ENCODE assay signal across 8 mouse cellular contexts in genomic region chr11:111532457-111532856, GRCm38 (mm10).
DNase-seq lines count a peak whose midpoint lies in the region; ATAC-seq and TF ChIP-seq lines count a peak whose summit lies in the region.

No protein-coding gene starts in this region.

- H3K36me3 ChIP-seq in intestine, postnatal 0 days (ENCODE audit: control insufficient read depth, insufficient read depth), result no peaks in the 10 kb centered on the region
- no peaks in the 10 kb centered on the region for H3K36me3 ChIP-seq in intestine, embryonic 16.5 days (ENCODE audit: control insufficient read depth, insufficient read depth, low read length)
- no peaks in the 10 kb centered on the region for H3K36me3 ChIP-seq in thymus, adult 2 months (ENCODE audit: control insufficient read depth, insufficient read depth, low read length)
- H3K36me3 ChIP-seq in embryonic facial prominence, embryonic 14.5 days (ENCODE audit: control insufficient read depth, insufficient read depth, low read length), result no peaks in the 10 kb centered on the region

- H3K4me2 ChIP-seq in intestine, postnatal 0 days (replicated peaks; ENCODE audit: low read depth), result no peak overlapping the region
- no peak overlapping the region for H3K4me2 ChIP-seq in intestine, embryonic 16.5 days (ENCODE audit: low read depth, low read length)
- no peak overlapping the region for H3K4me2 ChIP-seq in embryonic facial prominence, embryonic 14.5 days (ENCODE audit: low read depth, low read length)

- no peak for ATAC-seq in intestine, postnatal 0 days
- no peak for ATAC-seq in intestine, embryonic 16.5 days
- ATAC-seq in embryonic facial prominence, embryonic 14.5 days (ENCODE audit: low read depth), result no peak
- no peak for ATAC-seq in monocyte, adult 5-6 weeks (replicated peaks; ENCODE audit: insufficient number of reproducible peaks, low FRiP score, low TSS enrichment, poor library complexity, severe bottlenecking)

- H3K9ac ChIP-seq in intestine, postnatal 0 days (ENCODE audit: low read depth, low read length), result no peak overlapping the region
- H3K9ac ChIP-seq in intestine, embryonic 16.5 days (ENCODE audit: low read depth, low read length), result no peak overlapping the region
- no peak overlapping the region for H3K9ac ChIP-seq in embryonic facial prominence, embryonic 14.5 days (ENCODE audit: low read depth, low read length)

- peak; percentile 78 for TF ChIP-seq CTCF in intestine, postnatal 0 days (IDR thresholded peaks at IDR 0.05; ENCODE audit: low read depth)
- no peak for TF ChIP-seq CTCF in thymus, adult 2 months (IDR thresholded peaks at IDR 0.05; ENCODE audit: borderline replicate concordance, control insufficient read depth, extremely low read depth, insufficient read depth, low read length, poor library complexity)

- DNase-seq in thymus, postnatal 4 days, result peak; percentile 17
- DNase-seq in thymus, adult 2 months, result no peak
- peak; percentile 77 for DNase-seq in embryonic facial prominence, embryonic 14.5 days (ENCODE audit: low spot score)
- DNase-seq in right cerebral cortex, postnatal 14 days, result peak; percentile 34
- no peak for DNase-seq in yolk sac, embryonic 10.5 days (ENCODE audit: low spot score)

- 22% methylated on average over 5 of the region's 5 CpGs for WGBS in intestine, postnatal 0 days
- WGBS in intestine, embryonic 16.5 days, result 25% methylated on average over 5 of the region's 5 CpGs
- 23% methylated on average over 5 of the region's 5 CpGs for WGBS in thymus, adult 2 months
- 26% methylated on average over 5 of the region's 5 CpGs for WGBS in embryonic facial prominence, embryonic 14.5 days

- no peak overlapping the region for H3K27ac ChIP-seq in intestine, postnatal 0 days (ENCODE audit: low read depth, low read length)
- no peak overlapping the region for H3K27ac ChIP-seq in intestine, embryonic 16.5 days (ENCODE audit: low read length)
- H3K27ac ChIP-seq in thymus, adult 2 months (ENCODE audit: control insufficient read depth, insufficient read depth, low read length), result no peak overlapping the region
- H3K27ac ChIP-seq in embryonic facial prominence, embryonic 14.5 days (replicated peaks; ENCODE audit: low read depth, low read length), result no peak overlapping the region

- H3K9me3 ChIP-seq in intestine, postnatal 0 days (ENCODE audit: control insufficient read depth), result no peaks in the 10 kb centered on the region
- H3K9me3 ChIP-seq in intestine, embryonic 16.5 days (ENCODE audit: control insufficient read depth, low read length), result no peaks in the 10 kb centered on the region
- no peaks in the 10 kb centered on the region for H3K9me3 ChIP-seq in embryonic facial prominence, embryonic 14.5 days (ENCODE audit: control insufficient read depth, low read length)

- TF ChIP-seq POLR2A in thymus, adult 2 months (IDR thresholded peaks at IDR 0.05; ENCODE audit: control insufficient read depth, extremely low read depth, insufficient read depth, low read length, poor library complexity), result no peak

- H3K27me3 ChIP-seq in intestine, postnatal 0 days (replicated peaks; ENCODE audit: control insufficient read depth, insufficient read depth, low read length), result no peaks in the 10 kb centered on the region
- H3K27me3 ChIP-seq in intestine, embryonic 16.5 days (replicated peaks; ENCODE audit: control insufficient read depth, insufficient read depth, low read length), result no peaks in the 10 kb centered on the region
- no peaks in the 10 kb centered on the region for H3K27me3 ChIP-seq in thymus, adult 2 months (ENCODE audit: control insufficient read depth, insufficient read depth, low read length)
- no peaks in the 10 kb centered on the region; the same call in 1 of the 2 replicates for H3K27me3 ChIP-seq in embryonic facial prominence, embryonic 14.5 days (replicated peaks; ENCODE audit: control insufficient read depth, insufficient read depth, low read length)

- H3K4me1 ChIP-seq in intestine, postnatal 0 days (replicated peaks; ENCODE audit: control insufficient read depth, insufficient read depth, low read length), result no peaks in the 10 kb centered on the region
- 0 out of 2 replicates have a peak, but pooled peaks cover 4% of the 10 kb centered on the region for H3K4me1 ChIP-seq in intestine, embryonic 16.5 days (ENCODE audit: control insufficient read depth, insufficient read depth, low read length)
- H3K4me1 ChIP-seq in thymus, adult 2 months (replicated peaks; ENCODE audit: control insufficient read depth, insufficient read depth, low read length), result no peaks in the 10 kb centered on the region
- peaks cover 5% of the 10 kb centered on the region; the same call in 1 of the 2 replicates for H3K4me1 ChIP-seq in embryonic facial prominence, embryonic 14.5 days (ENCODE audit: control insufficient read depth, insufficient read depth, low read length)

- H3K4me3 ChIP-seq in intestine, postnatal 0 days (ENCODE audit: low read depth, low read length), result no peak overlapping the region
- no peak overlapping the region for H3K4me3 ChIP-seq in intestine, embryonic 16.5 days (ENCODE audit: low read length)
- H3K4me3 ChIP-seq in thymus, adult 2 months (ENCODE audit: control insufficient read depth, insufficient read depth, low read length), result no peak overlapping the region
- no peak overlapping the region for H3K4me3 ChIP-seq in embryonic facial prominence, embryonic 14.5 days (ENCODE audit: low read depth, low read length)

Comparison
In these comparisons a context has a peak if more than half of its experiments do, and no peak if none do; other contexts are left out.
1. DNase-seq: peak in thymus, postnatal 4 days (single experiment), embryonic facial prominence, embryonic 14.5 days (single experiment) and right cerebral cortex, postnatal 14 days (single experiment); none in thymus, adult 2 months (single experiment) and yolk sac, embryonic 10.5 days (single experiment).